ENCODE assay signal across 9 mouse cellular contexts in the genomic region with DNA sequence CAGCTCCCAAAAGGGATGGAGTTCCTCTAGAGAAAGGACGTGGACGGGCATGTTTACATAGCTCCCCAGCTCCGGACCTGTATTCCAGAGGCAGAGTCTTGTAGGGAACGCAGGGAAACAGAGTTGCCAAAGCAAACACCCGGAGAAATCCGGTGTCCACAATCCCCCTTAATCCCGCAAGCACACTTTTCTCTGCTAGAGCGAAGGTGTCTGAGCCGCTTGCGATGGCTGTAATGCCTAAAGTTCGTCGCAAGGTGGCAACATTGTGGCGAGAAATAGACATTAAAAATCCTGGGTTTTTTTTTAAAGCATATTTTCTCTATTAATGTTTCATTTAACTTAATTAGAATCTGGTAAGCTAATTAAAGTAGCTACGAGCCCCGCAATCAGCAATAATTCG. TPM values are rescaled to one million over a fixed set of nuclear protein-coding genes. Genes with fewer than 3 reads are reported as not detected.
DNase-seq lines count a peak whose midpoint lies in the region; ATAC-seq and TF ChIP-seq lines count a peak whose summit lies in the region.
"Had no signal": no experiment of that assay in that cellular context is flagged by ENCODE, and none has a peak within 500 bp of the region (broad histone marks: within the 10 kb centered on the region; RNA-seq: fewer than 3 reads in every experiment).

No protein-coding gene starts in this region.

- H3K4me1 ChIP-seq in ES-Bruce4 (ENCODE audit: control insufficient read depth, insufficient read depth, low read length): no peaks in the 10 kb centered on the region
- H3K4me1 ChIP-seq in heart, embryonic 16.5 days (ENCODE audit: control insufficient read depth, insufficient read depth, low read length): peaks cover 23% of the 10 kb centered on the region
- H3K4me1 ChIP-seq in midbrain, embryonic 12.5 days: peaks cover 57% of the 10 kb centered on the region
- peaks cover 7% of the 10 kb centered on the region; the same call in 1 of the 2 replicates for H3K4me1 ChIP-seq in stomach, embryonic 16.5 days (ENCODE audit: control insufficient read depth, insufficient read depth, low read length)

- under 1% methylated on average over 16 of the region's 16 CpGs for WGBS in heart, embryonic 16.5 days
- under 1% methylated on average over 16 of the region's 16 CpGs for WGBS in midbrain, embryonic 12.5 days
- under 1% methylated on average over 16 of the region's 16 CpGs for WGBS in stomach, embryonic 16.5 days

- H3K36me3 ChIP-seq in ES-Bruce4 (ENCODE audit: control insufficient read depth, insufficient read depth, low read length, poor library complexity, severe bottlenecking): no peaks in the 10 kb centered on the region
- no peaks in the 10 kb centered on the region for H3K36me3 ChIP-seq in heart, embryonic 16.5 days (ENCODE audit: control insufficient read depth, insufficient read depth)
- H3K36me3 ChIP-seq in midbrain, embryonic 12.5 days: no peaks in the 10 kb centered on the region
- H3K36me3 ChIP-seq in stomach, embryonic 16.5 days (ENCODE audit: control insufficient read depth, insufficient read depth, low read length): no peaks in the 10 kb centered on the region

- TF ChIP-seq EP300 in ES-Bruce4 (IDR thresholded peaks at IDR 0.05; ENCODE audit: insufficient read depth, low read depth, low read length): no peak

- no peak for ATAC-seq in heart, embryonic 16.5 days (replicated peaks; ENCODE audit: extremely low read depth, insufficient read depth, low FRiP score)
- ATAC-seq in midbrain, embryonic 12.5 days (ENCODE audit: low FRiP score, low read depth): no peak
- no peak for ATAC-seq in stomach, embryonic 16.5 days (ENCODE audit: insufficient read depth, low FRiP score)

- H3K4me3 ChIP-seq in ES-Bruce4 (ENCODE audit: low read depth, low read length): peak overlapping the region; percentile 30; the same call in 1 of the 2 replicates
- H3K4me3 ChIP-seq in heart, embryonic 16.5 days (ENCODE audit: low read length): peak overlapping the region; percentile 44
- peak overlapping the region; percentile 27 for H3K4me3 ChIP-seq in midbrain, embryonic 12.5 days
- peak overlapping the region; percentile 36 for H3K4me3 ChIP-seq in stomach, embryonic 16.5 days (replicated peaks; ENCODE audit: low read length)

- H3K4me2 ChIP-seq in heart, embryonic 16.5 days (ENCODE audit: low read depth, low read length): peak overlapping the region; percentile 65
- peak overlapping the region; percentile 50 for H3K4me2 ChIP-seq in midbrain, embryonic 12.5 days (replicated peaks)
- peak overlapping the region; percentile 48 for H3K4me2 ChIP-seq in stomach, embryonic 16.5 days (ENCODE audit: low read depth, low read length)

- H3K27me3 ChIP-seq in ES-Bruce4 (ENCODE audit: control insufficient read depth, insufficient read depth, low read length, poor library complexity, severe bottlenecking): peaks cover 19% of the 10 kb centered on the region
- peaks cover 56% of the 10 kb centered on the region for H3K27me3 ChIP-seq in heart, embryonic 16.5 days (ENCODE audit: control insufficient read depth, insufficient read depth, low read length)
- H3K27me3 ChIP-seq in midbrain, embryonic 12.5 days: peaks cover 82% of the 10 kb centered on the region
- H3K27me3 ChIP-seq in stomach, embryonic 16.5 days (ENCODE audit: control insufficient read depth, insufficient read depth, low read length): peaks cover 66% of the 10 kb centered on the region

- TF ChIP-seq CTCF in ES-Bruce4 (IDR thresholded peaks at IDR 0.05; ENCODE audit: low read depth, low read length): peak; percentile 53

- no peaks in the 10 kb centered on the region for H3K9me3 ChIP-seq in ES-Bruce4 (replicated peaks; ENCODE audit: control insufficient read depth, insufficient read depth, low read length, poor library complexity, severe bottlenecking)
- H3K9me3 ChIP-seq in heart, embryonic 16.5 days (replicated peaks; ENCODE audit: control insufficient read depth, low read length): no peaks in the 10 kb centered on the region
- H3K9me3 ChIP-seq in midbrain, embryonic 12.5 days: no peaks in the 10 kb centered on the region
- H3K9me3 ChIP-seq in stomach, embryonic 16.5 days (replicated peaks; ENCODE audit: control insufficient read depth, low read length): no peaks in the 10 kb centered on the region

- H3K9ac ChIP-seq in ES-Bruce4 (ENCODE audit: low read depth, poor library complexity, severe bottlenecking): no peak overlapping the region
- no peak overlapping the region for H3K9ac ChIP-seq in heart, embryonic 16.5 days (ENCODE audit: low read length)
- no peak overlapping the region; the same call in 1 of the 2 replicates for H3K9ac ChIP-seq in midbrain, embryonic 12.5 days (replicated peaks)
- no peak overlapping the region for H3K9ac ChIP-seq in stomach, embryonic 16.5 days (ENCODE audit: low read length)

- no peak overlapping the region for H3K27ac ChIP-seq in ES-Bruce4 (ENCODE audit: insufficient read depth, low read length)
- H3K27ac ChIP-seq in heart, embryonic 16.5 days (ENCODE audit: low read length): no peak overlapping the region
- H3K27ac ChIP-seq in midbrain, embryonic 12.5 days (replicated peaks): no peak overlapping the region
- H3K27ac ChIP-seq in stomach, embryonic 16.5 days (ENCODE audit: low read length): no peak overlapping the region
- H3K27ac ChIP-seq: macrophage had no signal

- no peak for TF ChIP-seq POLR2A in ES-Bruce4 (IDR thresholded peaks at IDR 0.05; ENCODE audit: insufficient read depth, low read length)

- peak; percentile 57 for DNase-seq in gastrocnemius, adult 18-20 months (ENCODE audit: low spot score)
- no peak for DNase-seq in gastrocnemius, postnatal 25 days
- DNase-seq in cerebellum, postnatal 36 days: peak; percentile 63 to 77
- peak; percentile 61 to 67 for DNase-seq in layer of hippocampus, postnatal 14 days (ENCODE audit: low spot score in 2 of 2)

RNA-seq across cellular contexts. Expression of gene Skor1, which starts 13.0 kb away (rescaled TPM):
- under 1 TPM; 0.05 to 0.11 TPM for total RNA-seq in gastrocnemius, adult 18-20 months (2021)
- under 1 TPM; 0.08 TPM for total RNA-seq in gastrocnemius, postnatal 25 days (2021)
- not detected in 2 replicates for polyA plus RNA-seq in ES-Bruce4 (2011; ENCODE audit: insufficient read depth, insufficient read length, low read depth, missing spikeins)
- not detected in 2 replicates for polyA plus RNA-seq in heart, embryonic 16.5 days (2015; fragmentation: Nextera tagmentation; extraction: Ambion mirVana)
- total RNA-seq in layer of hippocampus, postnatal 14 days (2021): under 1 TPM; 0.09 to 0.57 TPM
- 0.19 and 0.26 TPM in 2 replicates for polyA plus RNA-seq in midbrain, embryonic 12.5 days (2016; fragmentation: Nextera tagmentation; extraction: Ambion mirVana)
- not detected in 2 replicates for polyA plus RNA-seq in stomach, embryonic 16.5 days (2015; fragmentation: Nextera tagmentation; extraction: Ambion mirVana)
